Mouse (Mus musculus): ENCODE measurements around the gene Ttc9b.
A peak's percentile ranks its signal among the peaks of the same experiment; 100 is the strongest.
"Not testable (repeated sequence)": the region's sequence is repeated elsewhere in the genome, so short reads cannot be mapped to it uniquely, and the experiment has no call there.

The Ttc9b gene

DNA sequence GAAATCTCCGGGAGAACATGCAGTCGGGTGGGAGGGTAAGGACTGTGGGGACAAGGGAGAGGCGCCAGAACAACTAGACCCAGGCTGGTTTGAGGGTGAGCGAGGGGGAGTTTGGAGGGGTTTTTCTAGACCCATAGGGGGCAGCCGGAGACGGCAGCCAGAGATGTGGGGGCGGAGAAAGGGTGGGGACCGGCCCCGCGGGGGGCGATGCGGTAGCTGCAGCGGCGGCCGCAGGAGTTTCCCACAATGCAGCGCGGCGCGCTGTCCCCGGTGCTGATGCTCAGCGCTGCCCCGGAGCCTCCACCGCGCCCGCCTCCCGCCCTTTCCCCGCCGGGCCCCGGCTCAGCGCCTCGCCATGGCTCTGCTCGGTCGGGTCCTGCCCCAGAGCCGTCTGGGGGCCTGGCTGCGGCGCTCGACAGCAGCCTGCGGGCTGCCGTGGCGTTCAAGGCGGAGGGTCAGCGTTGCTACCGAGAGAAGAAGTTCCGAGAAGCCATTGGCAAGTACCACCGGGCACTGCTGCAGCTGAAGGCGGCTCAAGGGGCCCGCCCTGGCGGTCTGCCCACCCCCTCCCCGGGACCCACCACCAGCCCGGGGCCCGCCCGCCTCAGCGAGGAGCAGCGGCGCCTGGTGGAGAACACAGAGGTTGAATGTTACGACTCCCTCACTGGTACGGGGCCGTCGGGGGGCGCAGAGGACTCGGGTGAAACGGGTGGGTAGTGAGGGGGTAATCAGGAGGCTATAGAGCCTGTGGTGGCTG is at the start of gene Ttc9b:
Ttc9b (plus strand) TSS at position 235 of the 757 bp plus-strand sequence.
- no peak for DNase-seq (ENCODE audit: low read depth, low spot score)

DNA sequence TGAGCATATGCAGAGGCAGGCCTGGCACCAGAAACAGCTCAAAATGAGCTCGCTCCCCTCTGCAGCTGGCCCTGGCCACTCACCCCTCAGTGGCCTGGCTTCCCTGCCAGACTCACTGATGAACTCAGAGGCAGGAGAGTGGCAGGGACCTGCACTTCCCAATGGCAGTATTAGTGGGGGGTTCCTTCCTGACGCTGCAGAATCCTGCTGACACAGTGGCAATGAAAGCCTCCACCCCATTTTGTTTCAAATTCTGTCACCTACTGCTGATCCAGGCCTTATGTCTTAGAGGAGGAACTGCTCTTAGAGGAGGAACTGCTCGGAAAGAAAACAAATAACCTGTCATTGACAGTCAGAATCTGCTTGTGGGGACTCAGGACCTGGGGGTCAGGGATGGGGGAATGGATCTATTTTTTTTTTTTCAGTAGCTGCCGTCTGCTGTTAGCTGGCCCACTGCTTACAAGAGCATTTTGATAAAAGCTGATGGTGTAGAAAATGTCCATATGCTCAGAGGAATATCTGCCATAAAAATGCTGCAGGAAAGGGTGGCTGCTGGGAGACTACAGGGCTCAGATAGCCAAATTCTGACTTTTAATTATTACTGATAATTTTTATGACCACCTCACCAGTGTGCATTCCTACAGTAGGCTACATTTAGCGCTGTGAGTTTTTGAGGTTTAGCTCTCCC is 48.9 kb upstream of the Ttc9b start:
- DNase-seq (ENCODE audit: low read depth, low spot score), result no peak

DNA sequence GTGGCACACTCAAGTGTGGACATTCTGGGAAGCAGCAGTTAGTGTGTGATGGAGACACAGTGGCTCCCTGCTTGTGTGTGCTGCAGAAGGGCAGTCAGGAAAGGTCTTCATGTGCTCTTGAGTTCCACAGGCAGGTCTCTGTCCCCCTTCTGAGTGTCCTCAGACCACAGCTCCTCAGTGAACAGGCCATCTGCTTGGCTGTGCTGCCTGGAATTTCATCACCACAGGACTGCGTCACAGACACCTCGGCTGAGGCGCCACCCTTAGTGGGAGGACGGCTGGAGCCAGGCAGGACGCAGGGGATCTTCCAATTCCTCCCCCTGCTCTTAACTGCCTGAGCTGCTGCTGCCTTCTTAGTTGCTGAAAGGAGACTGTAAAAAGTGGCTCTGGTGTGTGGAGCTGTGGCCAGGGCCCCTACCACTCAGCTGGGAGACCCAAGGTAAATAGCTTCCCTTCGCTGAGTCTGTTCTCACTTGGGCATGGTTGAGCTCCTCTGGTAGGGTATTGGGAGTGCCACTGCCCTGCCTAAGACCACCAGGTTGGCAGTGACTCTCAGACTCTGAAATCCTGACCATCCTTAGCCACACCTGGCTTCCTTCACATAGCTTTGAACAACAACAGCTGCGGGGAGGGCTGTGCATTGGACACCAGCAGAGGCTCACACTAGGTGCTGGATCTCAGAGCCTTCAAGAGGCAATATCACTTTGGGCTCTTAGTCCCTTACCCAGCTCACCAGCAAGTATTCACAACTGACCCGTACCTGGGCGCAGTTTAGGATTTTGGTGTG is 48.0 kb upstream of the Ttc9b start:
- no peak for DNase-seq (ENCODE audit: low read depth, low spot score)

DNA sequence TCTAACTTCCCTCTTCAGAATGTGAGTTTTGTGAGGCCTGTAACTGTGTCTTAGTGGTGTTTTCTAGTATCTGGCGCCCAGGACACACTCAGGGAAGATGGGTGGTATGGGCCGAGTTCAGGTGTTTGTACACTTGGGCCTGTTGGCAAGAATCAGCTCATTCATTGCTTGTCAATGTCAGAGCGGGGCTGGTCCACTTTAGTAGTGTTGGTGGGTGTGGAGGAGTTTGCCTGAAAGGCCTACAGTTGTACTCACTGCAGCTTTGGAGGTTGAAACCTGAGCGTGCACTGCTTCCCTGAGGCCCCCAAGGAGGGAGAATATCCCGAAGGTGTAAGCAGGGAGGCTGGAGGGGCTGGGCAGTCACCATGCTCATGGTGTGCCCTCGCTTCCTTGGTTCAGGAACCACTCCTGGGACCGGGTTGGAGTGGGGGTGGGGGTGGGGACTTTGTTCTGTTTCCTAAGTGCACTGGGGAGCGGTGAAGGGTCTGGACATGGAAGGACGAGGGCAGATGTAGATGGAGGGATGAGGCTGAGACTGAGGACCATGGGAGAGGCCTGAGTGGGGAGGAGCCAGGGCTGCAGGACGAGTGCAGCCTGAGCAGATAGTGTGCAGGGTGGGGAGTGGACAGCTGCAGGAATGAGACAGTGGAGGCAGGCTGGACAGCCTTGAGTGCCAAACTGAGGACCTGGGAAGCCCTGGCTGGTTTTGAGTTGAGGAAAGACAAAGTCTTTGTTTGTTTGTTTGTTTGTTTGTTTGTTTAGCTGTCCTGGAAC is 47.0 kb upstream of the Ttc9b start:
- DNase-seq (ENCODE audit: low read depth, low spot score), result no peak

DNA sequence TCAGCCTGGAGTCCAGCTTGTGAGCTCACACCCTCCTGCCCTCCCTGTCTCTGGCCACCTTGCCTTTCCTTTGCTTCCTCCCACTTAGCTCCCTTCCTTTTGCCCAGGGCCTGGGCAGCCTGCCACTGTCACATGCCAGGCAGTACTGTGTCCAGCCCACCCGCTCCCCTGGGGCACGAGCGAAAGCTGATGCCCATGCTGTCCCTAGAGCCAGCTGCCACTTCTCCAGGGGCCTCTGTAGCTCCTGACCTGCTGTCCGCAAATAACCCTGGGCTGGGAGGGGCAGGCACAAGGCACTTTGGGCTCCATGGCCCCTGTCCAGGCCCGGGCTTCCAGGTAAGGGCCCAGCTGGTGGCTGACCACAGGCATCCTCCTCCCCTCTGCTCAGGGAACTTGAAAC is 46.1 kb upstream of the Ttc9b start:
- peak; percentile 36 for DNase-seq (ENCODE audit: low read depth, low spot score)

DNA sequence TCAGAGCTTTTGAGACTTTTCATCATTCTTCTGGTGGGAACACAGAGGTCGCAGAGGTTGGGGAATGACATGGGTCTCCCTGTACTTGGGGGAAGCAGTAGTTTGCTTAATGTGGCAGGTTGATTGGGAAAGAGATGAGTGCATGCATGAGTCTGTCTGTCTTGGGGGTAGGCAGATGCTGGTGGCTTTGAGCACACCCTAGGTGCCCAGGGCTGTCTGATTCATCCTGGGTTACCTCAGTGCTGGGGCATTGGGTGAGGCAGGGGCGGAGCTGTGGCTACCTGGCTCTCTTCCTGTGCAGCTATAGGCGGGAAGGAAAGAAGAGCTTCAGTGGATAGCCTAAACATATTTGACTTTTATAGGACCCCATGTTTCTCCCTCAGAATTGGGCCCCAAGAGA is 45.6 kb upstream of the Ttc9b start:
- no peak for DNase-seq (ENCODE audit: low read depth, low spot score)

DNA sequence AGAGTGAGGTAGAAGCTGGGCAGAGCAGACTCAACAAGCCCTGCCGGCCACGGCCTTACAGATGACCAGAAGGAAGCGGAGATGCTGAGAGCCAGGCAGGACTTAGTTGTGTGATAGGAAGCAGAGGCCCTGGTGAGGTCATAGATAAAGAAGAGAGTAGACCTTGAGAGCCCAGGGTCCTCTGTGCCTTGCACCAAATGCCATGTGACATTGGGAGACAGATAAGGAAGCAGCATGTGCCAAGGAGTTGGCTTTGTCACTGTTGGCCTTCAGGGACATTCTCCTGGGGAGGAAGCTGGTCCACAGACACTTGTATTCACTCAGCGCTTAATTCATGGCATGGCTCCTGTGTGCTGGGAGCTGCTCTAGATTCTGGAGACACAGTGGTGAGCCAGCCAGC is 44.4 kb upstream of the Ttc9b start:
- no peak for DNase-seq (ENCODE audit: low read depth, low spot score)

DNA sequence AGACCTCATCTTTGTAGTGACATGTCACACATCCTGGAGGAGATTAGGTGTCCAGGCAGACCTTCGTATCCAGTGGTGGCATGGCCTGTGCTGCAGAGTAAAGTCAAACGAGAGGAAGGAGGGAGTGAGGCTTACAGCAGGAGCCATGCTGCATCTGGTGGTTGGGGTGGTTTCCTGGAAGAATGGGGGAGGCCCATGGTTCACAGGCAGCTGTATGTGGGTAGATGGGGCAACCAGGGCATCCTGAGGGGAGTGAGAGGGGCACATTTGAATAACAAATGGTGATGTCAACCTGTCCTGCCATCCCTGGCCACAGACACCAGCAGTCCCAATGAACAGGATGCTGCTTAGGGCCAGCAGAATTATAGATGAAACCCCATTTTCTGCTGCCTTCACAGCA is 44.0 kb upstream of the Ttc9b start:
- no peak for DNase-seq (ENCODE audit: low read depth, low spot score)

DNA sequence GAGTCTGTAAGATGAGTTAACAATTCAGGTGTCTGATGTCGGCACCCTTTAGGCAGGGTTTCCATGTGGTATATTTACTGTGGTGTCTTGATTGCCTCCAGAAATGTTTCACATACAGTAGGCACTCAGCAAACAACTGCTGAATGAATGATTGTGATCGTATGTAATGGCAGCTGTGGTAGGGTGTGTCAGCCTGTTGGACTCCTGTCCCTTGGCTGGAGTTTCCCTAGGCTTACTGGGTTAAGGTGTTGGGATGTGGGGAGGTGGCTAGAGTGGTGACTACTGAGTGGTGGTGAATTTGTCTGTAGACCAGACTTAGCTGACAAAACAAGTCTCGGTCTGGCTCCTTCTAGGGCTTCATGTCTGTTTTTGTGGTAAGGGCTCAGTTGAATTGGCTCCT is 43.3 kb upstream of the Ttc9b start:
- no peak for DNase-seq (ENCODE audit: low read depth, low spot score)

DNA sequence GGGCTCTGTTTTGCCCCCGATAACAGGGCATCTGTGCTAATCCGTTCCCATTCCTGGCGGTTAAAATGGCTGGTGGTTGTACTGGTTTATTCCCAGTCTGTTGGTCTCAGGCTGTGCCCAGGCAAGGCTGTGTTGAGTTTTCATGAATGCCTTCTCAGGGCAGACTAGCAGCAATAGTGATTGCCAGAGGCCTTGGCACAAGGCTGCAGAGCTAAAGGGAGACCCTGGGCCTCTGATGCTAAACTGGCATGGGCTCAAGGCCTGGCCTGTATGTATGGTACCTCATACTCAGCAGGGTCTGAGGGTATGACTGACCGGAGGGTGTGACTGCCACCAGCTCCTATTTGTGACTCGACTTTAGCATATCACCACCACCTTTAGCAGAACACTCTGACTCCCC is 42.8 kb upstream of the Ttc9b start:
- no peak for DNase-seq (ENCODE audit: low read depth, low spot score)

DNA sequence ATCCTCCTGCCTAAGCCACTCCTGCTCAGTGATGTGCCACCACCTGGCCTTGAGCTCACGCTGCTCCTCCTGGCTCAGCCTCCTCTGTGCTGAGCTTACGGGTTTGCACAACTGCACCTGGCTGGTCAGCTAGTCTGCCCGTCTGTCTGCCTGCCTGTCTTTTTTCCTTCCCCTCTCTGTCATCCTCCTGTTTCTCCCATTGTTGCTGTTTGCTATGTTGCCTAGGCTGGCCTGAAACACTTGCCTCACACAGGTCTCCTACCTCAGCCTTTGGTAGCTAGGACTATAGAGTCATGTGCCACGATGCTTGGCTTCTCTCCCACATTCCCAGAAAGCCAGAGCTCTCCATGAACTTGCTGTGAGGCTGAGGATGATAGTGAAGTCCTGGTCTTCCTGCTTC is 40.8 kb upstream of the Ttc9b start:
- no peak for DNase-seq (ENCODE audit: low read depth, low spot score)

DNA sequence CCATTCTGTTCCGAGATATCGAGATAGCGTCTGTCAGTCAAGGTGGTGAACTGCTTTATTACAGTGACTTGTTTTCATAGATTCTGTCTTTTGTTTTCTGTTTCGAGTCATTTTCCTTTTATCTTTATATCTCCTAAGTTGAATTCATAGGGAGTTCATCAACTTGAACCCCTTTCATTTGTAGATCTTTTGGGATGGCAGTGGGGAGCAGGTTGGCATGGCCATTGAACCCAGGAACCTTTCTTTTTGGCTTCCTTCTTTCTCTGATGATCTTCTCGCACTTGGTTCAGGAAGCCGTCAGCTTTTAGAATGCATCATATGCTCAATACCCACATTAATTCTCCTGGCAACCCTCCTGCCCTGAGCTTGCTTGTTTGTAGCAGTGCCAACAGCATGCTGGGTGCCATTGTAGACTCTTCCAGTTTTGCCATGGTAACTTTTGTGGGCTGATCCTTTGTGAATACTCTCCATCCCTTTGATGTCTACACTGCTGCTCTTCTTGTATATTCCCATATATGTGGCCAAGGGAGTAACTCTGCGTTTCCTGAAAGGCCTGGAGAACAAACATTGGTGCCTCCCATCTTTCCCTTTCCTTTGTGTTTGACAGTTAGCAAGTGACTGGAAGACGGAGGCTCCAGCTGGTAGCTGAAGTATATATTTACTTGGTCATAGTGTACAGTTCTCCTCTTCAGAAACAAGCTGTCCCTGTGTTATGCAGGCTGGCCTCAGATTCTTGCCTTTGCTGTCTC is 39.8 kb upstream of the Ttc9b start:
- no peak for DNase-seq (ENCODE audit: low read depth, low spot score)

DNA sequence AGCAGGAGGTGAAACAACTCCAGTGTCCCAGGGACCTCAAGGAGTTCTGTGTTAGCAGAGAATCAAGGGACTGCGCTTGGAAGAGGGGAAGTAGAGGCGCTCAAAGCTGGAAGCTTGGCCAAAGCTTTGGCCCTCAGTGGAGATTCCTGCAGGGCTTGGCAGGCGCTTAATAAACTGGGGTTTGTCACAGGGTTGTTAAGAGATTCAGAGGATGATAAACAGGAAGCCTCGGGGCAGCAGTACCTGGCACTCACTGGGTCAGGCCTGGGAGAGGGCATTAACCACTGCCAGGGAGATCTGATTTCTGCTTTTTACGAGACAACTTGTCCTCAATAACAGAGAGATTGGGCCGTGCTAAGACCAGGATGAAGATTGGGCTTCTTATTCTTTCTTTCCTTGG is 32.7 kb upstream of the Ttc9b start:
- DNase-seq (ENCODE audit: low read depth, low spot score), result no peak

DNA sequence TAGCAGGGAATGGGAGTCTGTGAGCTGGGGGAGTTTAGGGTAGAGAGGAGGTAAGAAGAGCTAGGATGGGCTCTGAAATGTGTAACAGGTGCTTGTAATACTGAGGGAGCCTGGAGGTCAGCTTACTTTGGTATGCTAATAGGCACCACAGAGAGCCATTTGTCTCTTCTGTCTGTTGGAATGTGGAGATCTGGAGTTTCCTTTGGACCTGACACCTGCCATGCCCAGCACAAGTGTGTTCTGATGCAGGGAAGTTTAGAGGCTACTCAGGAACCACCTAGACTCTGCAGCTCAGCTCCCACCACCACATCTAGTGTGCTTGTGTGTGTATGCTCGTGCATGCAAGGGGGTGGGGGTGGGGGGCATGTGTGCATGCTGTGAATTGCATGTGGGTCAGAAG is 31.5 kb upstream of the Ttc9b start:
- no peak for DNase-seq (ENCODE audit: low read depth, low spot score)

DNA sequence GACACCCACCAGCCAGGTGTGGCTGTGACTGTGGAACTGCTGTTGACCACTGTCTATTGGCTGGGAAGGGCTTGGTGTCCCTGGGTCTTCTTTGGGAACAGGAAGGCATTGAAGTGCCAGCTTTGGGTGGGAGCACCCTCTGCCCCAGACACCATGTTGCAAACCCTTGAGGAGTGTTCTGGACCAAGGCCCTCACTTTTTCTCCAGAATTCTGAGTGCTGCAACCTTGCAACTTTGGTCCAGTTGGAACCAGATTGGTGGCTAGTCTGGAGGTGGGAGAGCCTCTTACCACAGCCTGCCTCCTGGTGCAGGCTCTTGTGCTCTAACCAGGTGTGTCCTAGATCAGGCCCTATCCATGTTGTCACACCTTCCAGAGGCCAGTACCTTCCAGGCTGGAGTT is 28.7 kb upstream of the Ttc9b start:
- DNase-seq (ENCODE audit: low read depth, low spot score), result no peak

DNA sequence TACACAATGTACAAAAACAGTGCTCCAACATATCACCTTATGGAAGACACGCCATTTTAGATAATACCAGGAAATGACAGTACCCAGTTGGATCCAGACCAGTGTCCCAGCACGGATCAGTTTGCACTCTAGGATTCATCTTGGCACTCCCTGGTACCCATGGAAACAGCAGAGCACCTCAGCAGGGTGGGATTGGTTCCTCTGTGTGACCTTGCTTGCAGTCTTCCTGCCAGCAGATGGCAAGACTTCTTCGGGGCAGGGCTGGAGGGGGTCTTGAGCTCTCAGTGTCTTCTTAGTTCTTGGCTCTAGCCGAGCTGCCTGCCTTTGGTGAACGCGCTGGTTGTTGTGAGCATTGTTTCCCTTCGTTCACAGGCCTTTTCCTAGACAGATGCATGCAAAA is 26.0 kb upstream of the Ttc9b start:
- no peak for DNase-seq (ENCODE audit: low read depth, low spot score)

DNA sequence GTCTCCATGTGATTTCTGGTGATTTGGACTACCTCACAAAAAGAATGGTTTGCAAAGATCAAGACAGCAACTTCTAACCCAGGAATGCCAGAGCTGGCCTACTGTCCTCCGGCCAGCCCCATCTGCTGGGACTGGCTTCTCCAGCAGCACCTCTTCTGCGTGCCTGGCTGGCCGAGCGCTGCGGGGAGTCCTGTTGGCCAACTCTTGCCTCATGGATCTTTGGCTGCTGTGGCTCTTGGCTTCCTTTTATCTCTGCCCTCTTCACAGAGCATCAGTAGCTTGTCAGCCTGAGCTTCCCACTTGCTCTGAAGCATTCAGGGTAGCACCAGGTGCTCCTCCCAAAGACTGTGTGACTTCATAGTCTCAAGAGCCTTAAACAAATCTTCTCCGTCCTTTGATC is 25.5 kb upstream of the Ttc9b start:
- no peak for DNase-seq (ENCODE audit: low read depth, low spot score)

DNA sequence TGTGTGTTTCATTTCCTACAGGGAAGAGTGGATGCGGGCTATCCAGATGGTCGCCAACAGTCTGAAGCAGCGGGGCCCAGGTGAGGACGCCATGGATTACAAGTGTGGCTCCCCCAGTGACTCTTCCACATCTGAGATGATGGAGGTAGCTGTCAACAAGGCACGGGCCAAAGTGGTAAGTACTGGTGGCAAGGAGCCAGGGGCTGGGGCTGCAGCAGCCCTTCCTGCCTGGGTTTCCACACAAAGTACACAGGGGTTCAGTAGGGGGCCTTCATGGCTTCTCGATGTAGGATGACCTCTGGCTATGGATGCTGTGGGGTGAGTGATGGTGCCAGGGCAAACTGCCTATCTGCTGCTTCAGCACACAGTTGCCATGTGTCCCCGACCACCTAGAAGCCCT is 24.9 kb upstream of the Ttc9b start:
- DNase-seq (ENCODE audit: low read depth, low spot score), result not testable (repeated sequence)

DNA sequence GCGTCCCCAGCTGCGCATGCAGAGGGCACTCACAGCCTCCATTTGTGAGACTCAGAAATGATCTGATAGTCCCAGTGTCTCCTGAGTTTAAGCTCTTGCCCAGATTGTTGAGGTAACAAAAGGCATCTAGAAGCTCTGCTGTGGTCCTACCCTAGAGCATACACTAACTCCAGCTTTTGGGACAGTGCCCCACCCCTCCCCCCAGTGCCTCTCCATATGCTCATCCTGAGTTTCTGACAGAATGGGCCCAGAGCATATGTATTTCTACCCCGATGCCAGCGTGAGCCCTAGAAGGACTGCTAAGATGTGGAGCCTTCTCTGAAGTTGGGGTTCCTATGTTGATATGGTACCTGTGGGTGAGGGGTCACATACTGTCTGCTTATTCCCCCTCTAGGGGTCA is 22.3 kb upstream of the Ttc9b start:
- DNase-seq (ENCODE audit: low read depth, low spot score), result no peak

DNA sequence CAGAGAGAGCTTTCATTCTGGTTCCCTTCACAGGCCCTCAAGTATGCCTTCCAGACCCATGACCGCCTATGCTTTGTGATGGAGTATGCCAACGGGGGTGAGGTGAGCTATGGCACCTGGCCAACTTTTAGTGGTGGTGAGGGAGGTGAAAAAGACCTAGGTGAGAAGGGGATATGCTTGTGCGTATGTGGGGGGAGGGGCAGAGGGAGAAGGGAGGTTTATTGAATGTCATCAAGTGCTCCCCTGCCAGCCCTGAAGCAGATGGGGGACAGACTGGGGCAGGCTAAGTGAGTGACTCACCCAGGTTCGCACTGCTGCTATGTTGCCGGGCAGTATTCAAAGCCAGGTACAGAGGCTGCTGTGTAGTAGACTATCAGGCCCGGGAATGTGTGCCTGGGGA is 20.5 kb upstream of the Ttc9b start:
- DNase-seq (ENCODE audit: low read depth, low spot score), result no peak

DNA sequence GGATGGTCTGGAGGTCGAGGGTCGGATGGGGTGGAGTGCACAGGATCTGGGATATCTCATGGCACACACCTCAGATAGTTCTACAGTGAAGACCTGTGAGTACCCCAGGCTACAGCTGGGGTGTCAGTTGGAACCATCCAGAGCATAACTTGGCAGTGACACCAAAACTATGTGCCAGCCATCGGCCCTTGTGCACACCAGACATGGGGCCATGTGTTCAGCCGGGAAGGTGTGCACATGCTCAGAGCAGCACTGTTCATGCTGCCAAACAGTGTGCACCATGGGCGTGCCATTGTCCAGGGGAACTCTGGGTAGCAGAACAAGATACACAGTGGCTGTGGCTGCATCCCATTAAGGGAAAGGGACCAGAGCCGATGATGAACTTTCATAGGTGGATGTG is 19.0 kb upstream of the Ttc9b start:
- DNase-seq (ENCODE audit: low read depth, low spot score), result no peak

Data from 3T3-L1 (cell line).